Mouse (Mus musculus) C2C12 (cell line): ENCODE results near the gene Syne3. TPM values are rescaled to one million over a fixed set of nuclear protein-coding genes. Genes with fewer than 3 reads are reported as not detected.

Experiments
- H3K27me3 ChIP-seq: one replicate; pipeline ENCODE4 v1.6.1; 2011; ENCODE audit not compliant: control insufficient read depth, insufficient read depth, insufficient read length
- H3K36me3 ChIP-seq: one replicate; pipeline ENCODE4 v1.6.1; 2011; ENCODE audit not compliant: control insufficient read depth, insufficient read depth
- H3K4me3 ChIP-seq: one replicate; pipeline ENCODE4 v1.5.1; 2011; ENCODE audit warnings: mild to moderate bottlenecking, control low read depth; ENCODE audit not compliant: poor library complexity, insufficient read depth, severe bottlenecking
- H3K79me2 ChIP-seq: one replicate; pipeline ENCODE4 v1.6.1; 2011; ENCODE audit not compliant: control insufficient read depth, insufficient read depth
- H3K79me3 ChIP-seq: one replicate; pipeline ENCODE4 v1.6.1; 2011; ENCODE audit warnings: low read depth, control low read depth
- H3ac ChIP-seq: one replicate; pipeline ENCODE3; 2011; ENCODE audit warnings: low read depth; ENCODE audit not compliant: control insufficient read depth, insufficient read length
- CEBPB ChIP-seq: IDR thresholded peaks from one replicate; pipeline ENCODE4 v1.6.1; 2011; ENCODE audit warnings: low read depth, mild to moderate bottlenecking, control low read depth, moderate library complexity
- CTCF ChIP-seq: IDR thresholded peaks from one replicate; pipeline ENCODE4 v1.5.1; 2011; ENCODE audit not compliant: control insufficient read depth, insufficient read depth, insufficient read length
- FOSL1 ChIP-seq: IDR thresholded peaks from one replicate; pipeline ENCODE4 v1.8.0; 2011; ENCODE audit warnings: mild to moderate bottlenecking, low read length; ENCODE audit not compliant: poor library complexity, insufficient read depth, severe bottlenecking
- MAX ChIP-seq: IDR thresholded peaks from one replicate; pipeline ENCODE4 v1.6.1; 2011; ENCODE audit warnings: mild to moderate bottlenecking, control low read depth
- MYOD1 ChIP-seq: IDR thresholded peaks from one replicate; pipeline ENCODE4 v1.6.1; 2011; ENCODE audit warnings: low read depth; ENCODE audit not compliant: control insufficient read depth, insufficient read length
- MYOG ChIP-seq: IDR thresholded peaks from one replicate; pipeline ENCODE4 v1.6.1; 2011; ENCODE audit not compliant: control insufficient read depth, insufficient read length; ENCODE audit errors: extremely low read depth
- USF1 ChIP-seq: IDR thresholded peaks from one replicate; pipeline ENCODE4 v1.6.1; 2011; ENCODE audit warnings: low read depth, mild to moderate bottlenecking, control low read depth, moderate library complexity
- long read RNA-seq, 2 experiments: library from polyadenylated mRNA; unstranded; transcript quantifications; one replicate each; pipeline ENCODE4 v2.0.0; 2019 to 2020
- polyA plus RNA-seq: library from polyadenylated mRNA; unstranded; fragments of >200 nt; fragmentation: generic; extraction: Trizol; gene quantifications from one replicate; pipeline ENCODE4 v1.2.1, GENCODE M21; 2012; ENCODE audit warnings: missing spikeins

Syne3 gene
- 24.8 TPM for polyA plus RNA-seq
- long read RNA-seq, experiment 1, partial matches to known transcripts: 2 of 5 reads
- long read RNA-seq, experiment 1, other reads (novel, unspliced or antisense): 3 of 5 reads
- long read RNA-seq, experiment 2, partial matches to known transcripts: 8 of 124 reads
- long read RNA-seq, experiment 2, other reads (novel, unspliced or antisense): 116 of 124 reads

GRCm38 (mm10) chr12:105009370-105010212 lies at the start of gene Syne3:
TSS of gene Syne3 (minus strand) at chr12:105009809.
- peaks cover 10% of the 10 kb centered on the region for H3K36me3 ChIP-seq
- peaks cover 42% of the 10 kb centered on the region for H3K79me3 ChIP-seq
- peak within 1 kb of the TSS; percentile 54 for H3K4me3 ChIP-seq
- peak within 1 kb of the TSS; percentile 77 for H3ac ChIP-seq
- peak; percentile 64 for TF ChIP-seq MYOD1
- TF ChIP-seq MYOG: no peak
- H3K27me3 ChIP-seq: no peaks in the 10 kb centered on the region
- H3K79me2 ChIP-seq: peaks cover 52% of the 10 kb centered on the region

DNA sequence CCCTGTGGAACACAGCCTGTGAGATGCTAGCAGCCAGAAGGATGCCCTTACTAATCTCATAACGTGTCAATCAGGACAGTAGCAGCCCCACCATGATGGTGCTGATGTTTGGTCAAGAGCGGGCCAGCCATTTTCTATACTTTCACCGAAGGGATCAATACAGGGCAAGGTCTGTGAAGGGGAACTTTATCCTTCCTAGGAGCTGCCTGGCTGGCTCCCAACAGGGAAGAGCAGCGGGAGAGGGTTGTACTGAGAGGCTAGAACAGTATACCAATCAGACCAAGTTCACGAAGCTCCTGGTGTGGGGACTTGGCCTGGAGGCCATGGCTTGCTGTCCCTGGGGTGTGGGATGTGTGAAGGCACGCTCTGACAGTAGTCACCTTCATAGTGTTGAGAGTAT lies 45.7 kb upstream of the Syne3 start:
- TF ChIP-seq MYOD1: no peak
- TF ChIP-seq USF1: no peak
- no peak for TF ChIP-seq MAX
- no peak for TF ChIP-seq MYOG
- TF ChIP-seq CEBPB: no peak
- Histone ChIP-seq H3ac (no peak overlapping the region), H3K79me3 (no peaks in the 10 kb centered on the region), H3K79me2 (no peaks in the 10 kb centered on the region), H3K4me3 (no peak overlapping the region), H3K36me3 (no peaks in the 10 kb centered on the region), H3K27me3 (peaks cover 3% of the 10 kb centered on the region)

DNA sequence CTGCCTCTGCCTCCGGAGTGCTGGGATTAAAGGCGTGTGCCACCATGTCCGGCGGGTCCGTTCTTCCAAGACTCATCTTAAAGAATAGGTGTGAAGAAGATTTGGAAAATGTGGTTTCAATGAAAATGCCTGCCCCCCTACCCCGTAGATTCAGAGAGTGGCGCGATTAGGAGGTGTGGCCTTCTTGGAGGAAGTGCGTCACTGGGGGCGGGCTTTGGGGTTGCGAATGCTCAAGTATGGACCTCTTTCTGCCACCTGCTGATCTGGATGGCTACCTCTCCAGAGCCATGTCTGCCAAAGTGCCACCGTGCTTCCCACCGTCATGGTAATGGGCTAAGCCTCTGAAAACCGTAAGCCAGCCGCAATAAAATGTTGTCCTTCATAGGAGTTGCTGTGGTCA lies 44.4 kb upstream of the Syne3 start:
- Histone ChIP-seq H3K79me3 (no peaks in the 10 kb centered on the region), H3ac (no peak overlapping the region), H3K79me2 (no peaks in the 10 kb centered on the region), H3K4me3 (no peak overlapping the region), H3K27me3 (peaks cover 3% of the 10 kb centered on the region), H3K36me3 (no peaks in the 10 kb centered on the region)
- no peak for TF ChIP-seq MAX
- TF ChIP-seq MYOD1: no peak

- Histone ChIP-seq H3K79me2 (no peaks in the 10 kb centered on the region), H3K4me3 (no peak overlapping the region), H3ac (no peak overlapping the region), H3K79me3 (no peaks in the 10 kb centered on the region), H3K36me3 (no peaks in the 10 kb centered on the region), H3K27me3 (no peaks in the 10 kb centered on the region)
- TF ChIP-seq CTCF: peak; percentile 14
- no peak for TF ChIP-seq CEBPB
Observed at GRCm38 (mm10) chr12:105050898-105051297, 41.3 kb upstream of the Syne3 start.

DNA sequence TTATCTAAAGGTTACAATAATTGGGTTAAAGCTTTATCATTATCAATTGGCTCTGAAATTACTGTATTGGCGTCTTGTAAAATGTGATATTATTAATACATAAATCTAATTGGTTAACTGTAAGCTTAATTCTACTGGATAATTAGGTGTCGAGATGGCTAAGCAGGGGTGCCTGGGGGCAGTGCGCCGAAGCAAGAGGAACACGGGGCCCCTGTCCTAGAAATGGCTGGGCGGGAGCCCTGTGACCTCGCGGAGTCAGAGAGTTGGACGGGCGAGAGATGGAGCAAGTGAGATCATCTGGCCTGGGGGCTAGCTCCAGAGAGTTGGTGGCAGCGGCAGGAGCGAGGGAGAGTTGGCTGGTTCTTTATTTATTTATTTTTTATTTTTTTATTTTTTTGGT lies 40.2 kb upstream of the Syne3 start:
- no peak for TF ChIP-seq MYOG
- TF ChIP-seq CTCF: no peak
- no peak for TF ChIP-seq USF1
- no peak for TF ChIP-seq FOSL1
- no peak for TF ChIP-seq MAX
- TF ChIP-seq MYOD1: no peak
- no peak for TF ChIP-seq CEBPB
- H3K27me3 ChIP-seq: no peaks in the 10 kb centered on the region
- H3K79me3 ChIP-seq: no peaks in the 10 kb centered on the region
- H3K36me3 ChIP-seq: no peaks in the 10 kb centered on the region
- no peak overlapping the region for H3ac ChIP-seq
- H3K79me2 ChIP-seq: no peaks in the 10 kb centered on the region
- H3K4me3 ChIP-seq: no peak overlapping the region

DNA sequence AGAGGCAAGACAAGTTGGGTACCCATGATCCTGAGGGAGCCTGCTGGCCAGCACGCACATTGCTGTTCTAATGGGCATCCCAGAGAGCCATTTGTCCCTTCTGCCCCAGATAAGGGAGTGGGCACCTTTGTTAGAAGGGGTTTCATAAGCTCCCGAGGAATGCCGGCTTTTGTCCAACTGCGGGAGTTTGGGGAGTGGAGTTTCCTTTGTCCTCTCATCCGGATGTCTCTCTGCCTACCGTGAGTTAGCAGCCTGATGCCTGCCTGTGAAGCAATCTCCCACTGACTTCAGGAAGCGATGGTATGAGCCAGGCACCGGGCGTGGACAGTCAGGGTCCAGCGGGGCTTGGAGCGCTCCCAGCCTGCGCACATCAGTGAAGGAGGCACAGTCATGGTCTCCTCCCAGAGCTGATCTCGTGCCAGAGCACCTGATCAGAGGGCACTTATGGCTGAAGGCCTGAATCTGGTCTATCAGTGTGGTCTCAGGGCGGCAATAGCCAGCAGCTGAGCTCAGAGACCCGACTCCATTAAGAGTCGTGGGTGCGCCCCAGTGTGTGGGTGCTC lies 38.8 kb upstream of the Syne3 start:
- no peaks in the 10 kb centered on the region for H3K79me2 ChIP-seq
- no peak overlapping the region for H3ac ChIP-seq
- H3K36me3 ChIP-seq: peaks cover under 1% of the 10 kb centered on the region
- H3K27me3 ChIP-seq: no peaks in the 10 kb centered on the region
- no peaks in the 10 kb centered on the region for H3K79me3 ChIP-seq
- no peak for TF ChIP-seq USF1
- TF ChIP-seq MAX: no peak
- TF ChIP-seq MYOG: no peak
- TF ChIP-seq CTCF: no peak
- no peak for TF ChIP-seq MYOD1
- no peak for TF ChIP-seq FOSL1
- TF ChIP-seq CEBPB: no peak
- H3K4me3 ChIP-seq: no peak overlapping the region
